Mouse (Mus musculus) spleen, adult 18-20 months (tissue): Measurements from ENCODE around the gene Gm10643.
A peak's percentile ranks its signal among the peaks of the same experiment; 100 is the strongest.

ENCODE experiments used
- DNase-seq, 2 experiments: peaks; one replicate each; pipeline ENCODE4 v3.0.0; 2022; ENCODE audit warnings: mixed read lengths in 2 of 2

Gene Gm10643

DNA sequence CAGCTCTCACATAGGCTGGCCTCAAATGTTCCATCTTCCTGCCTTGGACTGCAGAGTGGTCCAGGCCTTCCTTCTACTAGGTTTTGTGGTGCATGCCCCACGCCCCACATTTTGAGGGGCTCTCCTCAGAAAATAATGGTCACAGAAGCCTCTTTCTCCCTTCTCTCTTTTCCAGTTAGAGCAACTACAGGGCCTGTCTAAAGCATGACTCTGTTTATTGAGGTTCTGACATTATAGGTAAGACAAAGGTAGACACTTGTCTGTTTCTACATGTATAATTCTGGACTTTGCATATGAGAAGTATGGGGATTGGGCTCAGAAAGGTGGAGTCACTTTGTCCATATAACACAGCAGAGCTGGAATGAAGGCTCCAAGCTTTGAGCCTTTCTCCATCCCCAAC lies at the start of gene Gm10643:
Gm10643 (minus strand) TSS at position 101 of the 400 bp plus-strand sequence.
- DNase-seq, result no peak

DNA sequence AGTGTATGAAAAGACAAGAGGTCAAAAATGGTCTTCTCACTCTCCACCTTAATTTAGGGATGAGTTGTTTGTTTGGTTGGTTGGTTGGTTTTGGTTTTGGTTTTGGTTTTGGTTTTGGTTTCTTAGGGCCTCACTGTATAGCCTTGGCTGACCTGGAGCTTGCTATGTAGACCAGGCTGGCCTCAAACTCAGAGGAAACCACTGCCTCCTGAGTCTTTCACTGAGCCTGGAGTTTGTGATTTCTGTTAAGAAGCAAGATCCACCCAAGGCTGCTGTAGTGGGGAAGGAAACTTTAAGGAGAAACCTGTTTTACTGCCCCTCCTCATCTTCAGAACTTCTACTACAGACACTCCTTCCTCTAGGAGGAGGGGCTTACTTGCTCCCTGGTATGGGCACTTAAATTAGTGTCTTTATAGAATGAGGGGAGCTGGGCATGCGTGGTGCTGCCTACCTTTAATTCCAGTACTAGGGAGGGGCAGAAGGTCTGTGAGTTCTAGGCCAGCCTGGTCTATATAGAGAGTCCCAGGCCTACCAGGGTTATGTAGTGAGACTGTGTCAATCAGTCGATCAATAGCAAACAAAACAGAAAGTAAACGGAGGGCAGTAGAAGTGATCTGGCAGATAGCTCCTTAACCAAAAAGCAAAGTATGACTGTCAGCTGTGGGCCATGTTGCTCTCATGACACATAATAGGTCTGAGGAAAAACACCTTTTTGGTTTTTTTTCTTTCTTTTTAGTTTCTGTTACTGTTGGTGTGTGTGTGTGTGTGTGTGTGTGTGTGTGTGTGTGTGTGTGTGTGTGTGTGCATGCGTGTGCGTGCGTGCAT lies 41.5 kb upstream of the Gm10643 start:
- DNase-seq, result no peak

DNA sequence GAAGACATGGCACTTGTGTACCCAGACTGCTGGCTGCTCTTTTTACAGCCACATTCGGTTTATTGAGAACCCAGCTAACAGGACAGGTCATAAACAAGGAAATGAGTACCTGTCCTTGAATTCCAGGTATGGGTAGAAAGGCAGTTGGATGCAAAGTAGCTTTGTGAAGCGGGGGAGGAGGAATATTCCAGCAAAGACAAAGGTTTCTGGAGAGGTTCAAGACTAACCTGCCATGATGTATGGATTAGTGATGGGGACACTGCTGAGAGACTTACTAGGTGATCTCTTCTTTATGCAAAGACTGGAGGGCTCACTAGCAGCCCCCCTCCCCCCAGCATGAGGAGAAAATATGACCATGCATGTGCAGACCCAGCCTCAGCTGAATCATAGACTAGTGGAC lies 40.7 kb upstream of the Gm10643 start:
- no peak for DNase-seq

DNA sequence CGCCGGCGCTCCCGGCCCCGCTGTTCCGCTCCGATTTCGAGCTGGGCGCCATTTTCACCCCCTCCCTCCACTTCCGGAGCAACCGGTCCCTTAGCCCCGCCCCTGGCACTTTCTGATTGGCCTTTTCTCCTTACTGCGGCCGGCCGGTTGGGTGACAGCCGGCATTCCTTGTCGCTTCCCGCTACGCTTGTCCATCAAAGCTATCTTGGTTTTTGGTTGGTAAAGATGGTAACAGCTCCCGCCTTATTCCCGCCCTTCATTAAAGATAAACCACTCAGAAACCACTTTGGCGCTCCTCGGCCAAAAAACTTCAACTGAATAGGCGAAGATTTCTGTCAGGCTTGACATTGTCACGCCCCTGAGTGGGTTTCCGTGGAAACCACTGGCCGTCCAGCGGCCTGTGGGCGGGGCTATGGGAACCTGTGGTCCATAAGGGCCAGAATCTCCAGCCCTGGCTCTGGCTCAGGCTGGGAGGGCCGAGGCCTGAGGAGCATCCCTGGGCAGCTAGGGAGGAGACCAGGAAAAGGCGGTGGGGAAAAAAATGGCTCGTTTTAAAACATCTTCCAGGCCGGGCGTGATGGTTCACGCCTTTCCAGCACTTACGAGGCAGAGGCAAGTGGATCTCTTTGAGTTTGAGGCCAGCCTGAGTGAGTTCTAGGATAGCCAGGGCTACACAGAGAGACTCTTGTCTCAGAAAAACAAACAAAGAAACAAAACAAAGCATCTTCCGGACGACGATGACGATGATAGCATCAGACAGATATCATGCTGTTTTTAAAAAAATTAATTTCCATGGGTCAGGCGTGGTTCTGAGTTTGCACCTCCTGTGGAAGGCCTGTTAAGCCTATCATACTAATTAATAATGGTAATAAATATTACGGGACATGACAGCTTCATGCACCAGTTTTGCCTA lies 40.0 kb upstream of the Gm10643 start, which contains the start of gene Dcaf15:
Dcaf15 (minus strand) TSS at position 72 of the 913 bp plus-strand sequence.
- peak; percentile 94 to 96 for DNase-seq

DNA sequence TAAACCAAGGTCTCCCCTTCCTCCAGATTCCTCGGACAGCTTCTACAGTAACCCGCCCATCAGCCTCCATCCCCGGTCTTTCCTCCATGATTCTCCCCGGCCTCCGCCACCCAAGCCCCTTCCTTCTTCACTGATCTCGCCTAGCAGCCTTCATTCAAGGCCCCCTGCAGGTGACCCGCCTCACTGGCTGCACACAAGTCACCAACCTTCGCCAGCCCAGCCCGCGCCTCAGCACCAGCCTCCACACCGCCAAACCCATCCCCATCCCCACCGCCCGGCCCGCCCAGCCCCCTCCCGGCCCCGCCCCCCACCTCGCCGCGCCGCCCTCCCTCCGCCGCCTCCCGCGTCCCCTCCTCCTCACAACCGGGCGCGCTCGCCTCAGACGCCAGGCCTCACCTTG lies 39.3 kb upstream of the Gm10643 start:
- DNase-seq, result peak; percentile 64 to 69

DNA sequence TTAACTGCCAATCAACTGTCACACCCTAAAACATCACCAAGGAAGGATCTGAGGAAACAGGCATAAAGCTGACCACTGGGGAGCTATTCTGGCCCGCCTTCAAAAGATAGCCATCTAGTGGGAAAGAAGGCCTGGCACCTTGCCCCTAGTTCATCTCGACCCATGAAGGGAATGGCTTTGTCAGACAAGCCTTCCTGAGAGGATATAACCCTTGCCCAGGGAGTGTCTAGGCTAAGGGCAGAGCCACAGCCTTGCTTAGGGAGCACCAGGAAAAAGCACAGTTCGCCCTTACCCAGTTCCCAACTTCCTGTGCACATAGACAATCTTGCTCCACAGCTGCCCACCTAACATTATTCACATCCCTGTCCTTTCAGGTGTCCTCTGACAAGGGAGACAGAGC lies 38.7 kb upstream of the Gm10643 start:
- no peak for DNase-seq

DNA sequence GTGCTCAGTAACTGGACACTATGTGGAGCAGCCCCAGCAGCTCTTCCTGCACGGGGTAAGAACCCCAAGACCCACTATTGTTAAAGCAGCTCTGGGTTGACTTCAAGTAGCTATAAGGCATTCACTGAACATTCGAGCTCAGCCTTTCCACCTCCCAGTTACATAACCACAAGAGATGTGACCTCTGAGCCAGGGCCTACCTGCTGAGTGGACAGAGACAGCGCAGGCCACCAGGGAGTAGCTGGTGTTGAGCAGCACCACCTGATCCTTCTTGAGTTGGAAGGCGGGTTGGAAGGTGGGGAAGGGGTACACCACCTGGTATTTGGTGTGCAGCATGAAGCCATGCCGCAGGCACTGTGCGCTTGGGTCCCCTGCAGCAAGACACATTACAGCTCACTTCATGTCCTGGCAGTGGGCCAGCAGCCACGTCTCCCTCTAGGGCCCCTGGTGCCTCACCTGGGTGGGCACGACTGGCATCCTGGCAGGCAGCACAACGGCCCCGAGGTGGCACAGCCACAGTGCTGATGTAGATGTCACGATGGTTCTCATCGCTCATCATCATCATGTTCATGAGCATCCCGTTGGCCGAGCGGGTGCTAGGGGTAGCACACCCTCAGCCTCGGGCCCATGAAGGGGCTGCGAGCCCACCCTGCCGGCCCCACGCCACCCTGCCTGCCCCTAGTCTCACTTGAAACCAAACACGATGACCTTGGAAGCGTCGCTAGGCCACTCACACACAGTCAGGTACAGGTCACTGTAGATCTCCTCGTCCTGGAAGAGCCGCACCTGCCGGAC lies 36.7 kb upstream of the Gm10643 start:
- no peak for DNase-seq

DNA sequence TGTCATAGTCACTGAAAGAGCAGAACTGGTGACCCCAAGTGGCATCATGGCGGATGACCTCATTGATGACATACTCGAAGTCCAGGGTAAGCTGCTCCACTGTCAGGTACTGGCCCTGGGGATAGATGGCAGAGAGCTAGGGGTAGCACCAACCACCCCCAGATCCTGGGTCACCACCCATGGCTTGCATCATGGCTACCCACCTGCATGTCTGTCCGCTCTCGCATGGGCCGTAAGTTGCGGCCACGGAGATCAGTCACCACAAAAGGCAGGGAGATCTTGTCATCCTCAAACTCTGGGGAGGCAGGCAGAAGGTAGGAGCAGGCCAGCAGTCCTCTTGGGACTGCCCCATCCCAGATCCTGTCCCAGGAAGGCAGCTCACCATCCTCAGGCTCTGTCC lies 33.4 kb upstream of the Gm10643 start:
- DNase-seq, result no peak

DNA sequence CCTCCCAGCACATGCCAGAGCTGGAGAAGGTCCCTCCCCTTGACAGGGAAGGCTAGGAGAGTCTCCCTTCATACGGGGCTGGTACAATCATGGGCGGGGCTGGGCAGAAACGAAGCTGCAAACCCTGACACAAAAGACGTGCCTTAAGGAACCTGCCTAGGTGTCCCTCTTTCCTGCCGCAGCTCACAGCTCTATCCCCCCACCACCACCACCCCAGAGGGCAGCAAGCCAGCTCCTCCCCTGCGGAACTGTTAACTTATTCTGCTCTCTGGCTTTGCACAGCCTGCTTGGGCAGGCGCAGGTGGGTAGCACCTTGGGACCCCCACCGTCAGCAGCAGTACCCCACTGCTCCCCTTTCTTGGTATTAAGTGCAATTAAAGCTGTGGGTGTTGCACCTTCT lies 31.1 kb upstream of the Gm10643 start:
- no peak for DNase-seq

DNA sequence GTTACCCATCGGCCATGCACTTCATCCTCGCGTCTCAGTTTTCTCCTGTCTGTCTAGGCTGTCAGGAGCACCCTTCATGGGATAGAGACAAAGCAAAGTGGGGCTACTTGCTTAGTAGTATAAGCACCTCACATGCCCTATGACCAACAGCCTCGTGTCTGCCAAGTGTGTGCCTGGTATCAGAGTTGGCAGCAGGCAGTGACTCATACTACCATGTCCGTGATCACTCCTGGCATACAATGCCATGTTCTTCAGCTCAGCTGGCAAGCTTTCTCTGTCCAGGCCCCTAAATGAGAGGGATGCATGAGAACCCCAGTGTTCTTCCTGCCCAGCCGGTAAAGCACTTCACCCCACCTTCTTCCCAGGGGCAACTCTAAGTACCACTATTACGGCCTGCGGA lies 25.6 kb upstream of the Gm10643 start:
- no peak for DNase-seq

DNA sequence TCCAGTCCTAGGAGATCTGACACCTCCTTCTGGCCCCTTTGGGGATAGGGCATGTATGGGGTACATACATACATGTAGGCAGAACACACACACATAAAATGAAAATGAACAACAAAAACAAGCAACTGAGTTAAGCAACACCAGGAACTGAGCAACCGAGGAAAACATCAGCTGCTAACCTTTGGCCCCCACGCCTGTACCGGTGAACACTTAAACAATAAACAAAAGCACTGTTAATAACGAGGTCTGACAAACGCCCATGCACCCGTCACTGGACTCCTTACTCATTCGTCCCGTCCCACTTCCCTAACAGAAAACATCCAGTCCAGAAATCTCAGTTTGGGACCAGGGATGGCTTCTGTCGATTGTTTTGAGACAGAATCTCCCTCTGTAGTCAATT lies 24.3 kb upstream of the Gm10643 start:
- DNase-seq, result no peak

DNA sequence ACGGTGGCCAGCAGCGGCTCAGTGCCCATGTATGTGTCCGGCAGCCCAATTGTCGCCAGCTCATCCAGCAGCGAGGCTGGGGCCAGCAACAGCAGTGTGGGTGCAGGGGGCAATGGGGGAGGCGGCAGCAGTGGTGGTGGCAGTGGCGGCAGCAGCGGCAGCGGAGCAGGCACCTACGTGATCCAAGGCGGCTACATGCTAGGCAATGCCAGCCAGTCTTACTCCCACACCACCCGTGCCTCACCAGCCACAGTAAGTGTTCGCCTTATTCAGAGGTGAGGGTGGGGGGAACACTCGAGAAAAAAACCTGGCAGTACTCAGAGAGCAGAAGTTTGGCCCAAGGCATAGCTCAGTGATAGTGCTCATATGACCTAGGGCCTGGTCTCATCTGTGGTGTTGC lies 22.9 kb upstream of the Gm10643 start:
- no peak for DNase-seq

DNA sequence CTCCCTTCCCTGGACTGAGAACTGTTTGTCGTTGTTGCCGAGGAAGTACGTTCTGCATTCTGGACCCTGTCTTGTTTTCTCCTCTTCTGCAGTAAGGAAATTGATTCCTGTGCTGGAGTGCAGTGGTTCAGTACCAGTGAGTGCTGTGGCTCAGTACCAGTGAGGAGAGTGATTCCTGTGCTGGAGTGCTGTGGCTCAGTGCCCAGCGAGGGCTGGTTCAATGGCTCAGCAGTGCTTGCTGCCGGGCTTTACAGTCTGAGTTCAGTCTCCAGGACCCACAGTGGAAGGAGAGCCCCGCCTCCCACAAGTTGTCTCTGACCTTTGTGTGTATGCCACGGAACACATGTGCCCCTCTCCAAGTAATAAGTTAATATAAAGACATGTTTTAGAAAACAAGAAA lies 22.2 kb upstream of the Gm10643 start:
- no peak for DNase-seq

DNA sequence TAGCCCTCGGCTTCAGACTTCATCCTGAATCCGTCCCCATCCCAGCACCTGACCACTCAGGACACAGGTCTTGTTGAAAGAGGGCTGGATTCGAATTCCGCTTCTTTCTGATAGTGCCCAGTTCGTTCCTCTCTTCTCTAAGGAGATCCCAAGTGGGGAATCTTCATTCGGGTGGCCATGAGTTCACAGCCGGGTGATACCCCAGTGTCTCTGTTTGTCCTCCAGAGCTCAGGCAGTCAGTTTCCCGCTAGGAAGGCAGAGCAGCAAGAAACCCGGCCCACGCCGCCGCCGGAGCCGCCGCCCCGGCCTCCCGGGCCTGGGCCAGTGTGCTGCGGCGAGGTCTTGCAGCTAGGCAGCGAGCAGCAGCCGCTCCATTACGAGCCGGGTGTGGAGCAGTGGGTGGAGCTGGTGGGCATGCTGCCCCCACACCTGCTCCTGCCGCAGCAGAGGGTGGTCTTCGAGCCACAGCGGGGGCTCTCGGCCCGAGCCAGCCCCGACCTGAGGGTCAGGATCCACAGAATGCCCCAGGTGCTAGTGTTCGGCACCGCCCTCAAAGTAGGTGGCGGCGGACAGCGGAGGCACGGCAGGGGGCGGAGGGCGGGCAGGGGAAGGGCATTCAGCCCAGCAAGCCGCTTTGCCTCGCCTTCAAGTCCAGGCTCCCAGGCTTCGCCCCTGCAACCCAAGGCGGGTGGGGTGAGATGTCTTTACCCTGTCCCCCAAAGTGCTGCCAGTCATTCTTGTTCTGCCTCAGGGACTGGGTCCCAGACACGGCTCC lies 19.6 kb upstream of the Gm10643 start:
- no peak for DNase-seq

DNA sequence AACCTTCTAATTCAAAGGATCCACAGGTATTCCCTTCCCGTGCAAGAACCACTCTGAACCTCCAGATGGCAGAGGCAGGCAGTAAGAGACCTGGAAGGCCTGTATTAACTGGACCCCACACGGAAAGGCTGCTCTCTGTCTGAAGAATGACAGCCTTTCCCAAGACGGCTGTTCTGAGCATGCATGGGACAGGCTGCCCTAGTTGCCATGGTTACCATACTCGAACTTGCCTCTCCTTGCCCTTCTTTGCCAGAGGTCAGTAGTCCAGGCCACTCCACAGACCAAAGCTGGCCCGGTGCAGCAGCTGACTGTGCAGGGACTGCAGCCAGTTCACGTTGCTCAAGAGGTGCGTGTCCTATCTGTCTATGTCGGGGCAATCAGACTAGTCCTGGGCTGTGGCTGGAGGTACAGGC lies 18.9 kb upstream of the Gm10643 start:
- no peak for DNase-seq

DNA sequence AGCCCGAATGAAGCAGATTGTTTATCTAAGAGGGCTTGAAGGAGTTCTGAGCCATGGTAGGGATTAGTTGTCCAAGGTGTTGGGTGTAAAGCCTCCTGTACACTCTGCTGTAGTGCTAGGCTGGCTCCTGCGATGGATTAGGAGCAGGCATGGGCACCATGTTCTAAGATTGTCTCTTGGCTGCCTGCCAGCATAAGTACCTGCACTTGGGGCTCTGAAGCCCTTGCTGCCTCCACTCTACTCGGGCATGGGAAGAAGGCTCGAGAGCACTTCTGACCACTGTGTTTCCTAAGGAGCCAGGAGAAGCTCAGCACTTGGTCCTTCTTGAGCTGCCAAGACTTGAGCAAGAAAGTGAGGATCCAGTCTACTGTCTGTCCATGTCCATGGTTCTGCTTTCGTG lies 14.3 kb upstream of the Gm10643 start:
- no peak for DNase-seq

DNA sequence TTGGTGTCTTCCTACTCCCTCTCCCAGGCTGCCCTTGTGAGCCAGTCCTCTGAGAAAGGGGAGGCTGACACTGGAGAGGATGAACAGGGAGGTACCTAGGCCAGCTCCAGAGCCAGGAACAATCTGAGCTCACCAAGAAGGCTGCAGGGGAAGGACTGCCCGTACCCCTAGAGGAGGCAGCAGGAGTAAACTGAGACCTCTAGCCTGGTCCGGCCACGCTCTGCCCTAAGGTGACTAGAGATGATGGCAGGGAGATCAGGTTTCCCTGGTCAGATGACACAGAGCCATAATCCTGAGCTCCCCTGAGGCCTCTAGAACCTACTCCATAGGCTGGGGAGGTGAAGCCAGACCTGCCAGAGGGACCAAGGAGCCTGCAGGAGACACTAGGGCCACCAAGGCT lies 11.9 kb upstream of the Gm10643 start:
- no peak for DNase-seq

DNA sequence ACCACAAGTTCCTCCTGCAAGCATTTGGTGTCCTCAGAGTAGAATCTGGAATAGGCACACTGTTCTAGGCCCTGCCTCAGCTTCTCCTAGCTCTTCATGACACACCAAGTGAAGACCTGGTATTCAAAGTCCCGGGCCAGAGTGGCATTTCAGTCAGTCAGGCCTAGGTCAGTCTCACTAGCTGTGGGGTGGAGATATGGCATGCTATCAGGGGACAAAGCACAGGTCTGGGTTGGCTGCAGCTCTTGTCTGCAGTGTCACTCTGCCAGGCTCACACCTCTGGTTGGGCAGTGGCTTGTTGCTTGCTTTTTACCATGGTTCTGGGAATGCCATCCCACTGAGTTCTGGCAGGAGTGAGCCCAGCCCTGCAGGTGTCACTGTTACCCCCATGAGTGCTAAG lies 11.5 kb upstream of the Gm10643 start:
- no peak for DNase-seq

DNA sequence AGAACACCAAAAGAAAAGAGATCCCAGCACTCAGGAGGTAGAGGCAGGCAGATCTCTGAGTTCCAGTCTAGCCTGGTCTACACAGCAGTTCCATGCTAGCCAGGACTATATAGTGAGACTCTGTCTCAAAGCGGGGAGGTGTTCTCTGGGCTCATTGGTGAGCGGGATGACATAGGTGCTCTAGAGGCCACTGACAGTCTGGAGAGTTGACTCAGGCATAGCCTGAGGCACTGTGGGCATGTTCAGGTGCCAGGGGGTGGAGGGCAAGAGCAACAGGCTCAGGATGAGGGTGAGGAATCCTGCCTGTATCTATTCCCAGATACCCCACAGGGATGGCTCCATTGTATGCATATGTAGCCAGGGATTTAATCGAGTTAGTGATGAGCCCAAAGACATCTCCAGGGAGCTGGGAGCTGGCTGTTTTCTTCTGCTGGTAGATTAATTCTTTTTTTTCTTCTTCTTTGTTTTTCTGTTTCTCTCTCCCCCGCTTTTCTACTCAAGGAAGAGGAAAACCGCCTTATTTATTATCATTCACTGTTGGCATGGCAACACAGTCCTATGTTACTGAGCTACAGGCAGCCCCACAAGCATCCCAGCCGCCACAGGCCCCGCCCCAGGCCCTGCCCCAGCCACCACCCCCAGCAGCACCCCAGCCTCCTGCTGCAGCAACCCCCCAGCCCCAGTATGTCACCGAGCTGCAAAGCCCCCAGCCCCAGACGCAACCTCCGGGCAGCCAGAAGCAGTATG lies 8.5 kb upstream of the Gm10643 start:
- no peak for DNase-seq

DNA sequence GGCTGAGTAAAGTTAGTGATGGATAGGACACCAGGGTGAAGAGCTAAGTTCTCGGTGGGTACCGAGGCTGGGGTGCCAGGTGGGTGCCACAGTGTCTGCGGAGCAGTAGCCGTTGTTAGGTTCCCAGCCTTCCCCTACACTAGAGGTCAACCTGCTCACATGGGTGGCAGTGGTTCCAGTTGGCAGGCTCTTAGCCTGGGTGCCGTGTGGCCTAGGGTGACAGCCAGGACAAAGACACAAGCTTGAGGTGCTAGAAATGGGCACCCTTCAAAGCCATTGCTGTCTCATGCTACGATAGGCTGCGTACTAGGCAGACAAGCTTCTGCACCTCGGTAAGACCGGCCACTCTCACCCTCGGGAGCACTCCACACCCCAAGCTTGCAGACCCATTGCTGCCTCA lies 7.4 kb upstream of the Gm10643 start:
- no peak for DNase-seq

DNA sequence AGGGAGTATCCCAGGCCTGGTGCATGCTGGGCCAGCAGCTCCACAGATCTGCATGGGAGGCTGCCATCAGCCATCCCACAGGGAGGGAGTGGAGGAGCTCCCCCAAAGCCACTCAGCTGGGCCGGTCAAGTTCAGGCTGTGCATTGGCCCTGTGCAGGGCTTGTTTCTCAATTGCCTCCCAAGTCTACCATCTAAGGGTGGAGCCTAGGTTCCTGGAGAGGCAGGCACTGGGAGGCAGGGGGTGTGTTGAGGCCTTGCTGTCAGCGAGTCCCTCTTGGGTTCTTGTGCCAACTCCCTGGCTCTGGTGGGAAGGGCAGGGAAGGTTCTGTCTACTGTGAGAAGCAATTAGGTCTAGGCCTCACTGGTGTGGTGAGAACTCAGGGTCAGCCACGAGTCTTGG lies 7.0 kb upstream of the Gm10643 start:
- DNase-seq, result no peak

DNA sequence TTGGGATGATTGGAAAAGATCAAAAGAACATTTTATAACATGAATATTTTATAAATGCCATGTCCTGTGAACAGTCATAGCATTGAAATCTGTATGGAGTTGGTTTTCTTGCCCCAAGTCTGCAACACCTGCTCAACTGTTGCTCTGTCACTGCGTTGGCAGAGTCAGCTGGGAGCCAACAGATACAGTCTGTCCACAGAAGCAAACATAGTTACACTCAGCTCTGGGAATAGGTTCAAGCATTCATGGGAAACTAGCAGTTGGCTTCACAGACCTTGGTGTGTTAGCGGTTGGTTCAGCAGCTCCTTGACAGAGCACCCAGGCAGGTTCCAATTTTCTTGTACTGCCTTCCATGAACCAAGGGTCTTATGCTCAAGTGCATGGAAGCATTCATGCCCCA lies 5.7 kb upstream of the Gm10643 start:
- no peak for DNase-seq
